ENCODE assay signal across 8 mouse cellular contexts in the genomic region with DNA sequence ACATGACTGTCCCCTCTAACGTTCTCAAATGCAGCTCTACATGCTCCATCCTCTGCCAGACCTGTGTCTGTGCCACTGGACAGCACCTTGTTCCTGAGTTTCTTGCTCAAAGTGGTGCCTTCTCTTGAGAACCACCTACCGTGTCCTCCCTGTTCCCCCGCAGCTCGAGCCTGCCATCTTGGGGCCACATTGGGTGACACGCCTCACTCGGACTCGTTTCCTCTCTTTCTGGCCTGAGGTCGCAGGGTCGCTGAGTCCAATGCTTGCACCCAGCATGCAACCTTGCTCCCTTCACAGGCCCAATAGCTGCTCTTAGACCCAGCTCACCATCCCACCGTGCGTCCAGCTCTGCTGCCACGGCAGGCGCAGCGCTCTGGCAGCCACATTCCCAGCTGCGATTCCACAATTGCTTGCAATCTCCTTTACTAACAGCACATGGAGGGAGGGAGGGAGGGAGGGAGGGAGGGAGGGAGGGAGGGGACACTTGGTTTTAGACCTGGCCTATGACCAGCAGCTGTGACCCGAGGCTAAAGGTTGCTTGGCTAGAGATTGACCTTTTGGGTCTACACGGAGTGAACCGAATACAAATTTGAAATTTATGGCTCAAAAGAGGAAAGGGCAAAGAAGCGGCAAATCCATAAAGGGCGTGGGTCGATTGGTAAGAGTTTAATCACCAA. TPM values are rescaled to one million over a fixed set of nuclear protein-coding genes. Genes with fewer than 3 reads are reported as not detected.
DNase-seq lines count a peak whose midpoint lies in the region; ATAC-seq and TF ChIP-seq lines count a peak whose summit lies in the region.

No protein-coding gene starts in this region.

- peak; percentile 50; the same call in 1 of the 2 replicates for TF ChIP-seq EP300 in ES-Bruce4 (IDR thresholded peaks at IDR 0.05; ENCODE audit: insufficient read depth, low read depth, low read length)

- 0 out of 2 replicates have a peak, but pooled peaks have one; percentile 11 for ATAC-seq in heart, embryonic 15.5 days (replicated peaks; ENCODE audit: insufficient number of reproducible peaks, insufficient read depth, low FRiP score, low read depth)

- 20% methylated on average over 21 of the region's 21 CpGs for WGBS in bone marrow, adult 2 months
- WGBS in heart, embryonic 15.5 days, result 15% methylated on average over 21 of the region's 21 CpGs
- 14% methylated on average over 21 of the region's 21 CpGs for WGBS in lung, adult 2 months

- TF ChIP-seq POLR2A in ES-Bruce4 (IDR thresholded peaks at IDR 0.05; ENCODE audit: insufficient read depth, low read length), result no peak
- TF ChIP-seq POLR2A in bone marrow, adult 2 months (IDR thresholded peaks at IDR 0.05; ENCODE audit: borderline replicate concordance, control insufficient read depth, low read depth, low read length), result no peak
- no peak for TF ChIP-seq POLR2A in embryonic fibroblast, embryonic 13.5 days (IDR thresholded peaks at IDR 0.05; ENCODE audit: low read depth, low read length)
- no peak for TF ChIP-seq POLR2A in lung, adult 2 months (IDR thresholded peaks at IDR 0.05; ENCODE audit: borderline replicate concordance, extremely low read depth, low read depth, low read length)

- peak; percentile 98 for TF ChIP-seq CTCF in ES-Bruce4 (IDR thresholded peaks at IDR 0.05; ENCODE audit: low read depth, low read length)
- TF ChIP-seq CTCF in bone marrow, adult 2 months (IDR thresholded peaks at IDR 0.05; ENCODE audit: control insufficient read depth, insufficient read depth, low read length), result peak; percentile 99
- peak; percentile 98 for TF ChIP-seq CTCF in embryonic fibroblast, embryonic 13.5 days (IDR thresholded peaks at IDR 0.05; ENCODE audit: borderline replicate concordance, insufficient read depth, low read length)
- TF ChIP-seq CTCF in lung, adult 2 months (IDR thresholded peaks at IDR 0.05; ENCODE audit: insufficient read depth, low read length), result peak; percentile 95

- peak; percentile 93 to 94 for DNase-seq in kidney, postnatal 4 days
- DNase-seq in lung, adult 2 months, result peak; percentile 84
- peak; percentile 71 for DNase-seq in ovary, postnatal 10 days (ENCODE audit: low spot score)
- peak; percentile 88 for DNase-seq in thymus, postnatal 25 days

- H3K4me1 ChIP-seq in ES-Bruce4 (ENCODE audit: control insufficient read depth, insufficient read depth, low read length), result peaks cover 16% of the 10 kb centered on the region
- peaks cover 5% of the 10 kb centered on the region for H3K4me1 ChIP-seq in bone marrow, adult 2 months (ENCODE audit: control insufficient read depth, insufficient read depth, low read length)
- H3K4me1 ChIP-seq in embryonic fibroblast, embryonic 13.5 days (ENCODE audit: control insufficient read depth, insufficient read depth, low read length), result peaks cover 5% of the 10 kb centered on the region
- H3K4me1 ChIP-seq in heart, embryonic 15.5 days (replicated peaks), result peaks cover 16% of the 10 kb centered on the region
- H3K4me1 ChIP-seq in lung, adult 2 months (ENCODE audit: control insufficient read depth, insufficient read depth, low read length), result peaks cover 7% of the 10 kb centered on the region

- 0 out of 2 replicates have a peak overlapping the region, but pooled peaks have one; percentile 7 for H3K9ac ChIP-seq in ES-Bruce4 (ENCODE audit: low read depth, poor library complexity, severe bottlenecking)
- no peak overlapping the region for H3K9ac ChIP-seq in heart, embryonic 15.5 days

- peak overlapping the region; percentile 57 for H3K4me3 ChIP-seq in ES-Bruce4 (ENCODE audit: low read depth, low read length)
- peak overlapping the region; percentile 17 for H3K4me3 ChIP-seq in bone marrow, adult 2 months (replicated peaks; ENCODE audit: control insufficient read depth, low read depth, low read length)
- no peak overlapping the region for H3K4me3 ChIP-seq in embryonic fibroblast, embryonic 13.5 days (ENCODE audit: insufficient read depth, low read length)
- no peak overlapping the region for H3K4me3 ChIP-seq in heart, embryonic 15.5 days
- H3K4me3 ChIP-seq in lung, adult 2 months (replicated peaks; ENCODE audit: extremely low read depth, low read depth, low read length), result no peak overlapping the region

- no peaks in the 10 kb centered on the region for H3K27me3 ChIP-seq in ES-Bruce4 (ENCODE audit: control insufficient read depth, insufficient read depth, low read length, poor library complexity, severe bottlenecking)
- H3K27me3 ChIP-seq in heart, embryonic 15.5 days, result no peaks in the 10 kb centered on the region

- H3K9me3 ChIP-seq in ES-Bruce4 (replicated peaks; ENCODE audit: control insufficient read depth, insufficient read depth, low read length, poor library complexity, severe bottlenecking), result no peaks in the 10 kb centered on the region
- H3K9me3 ChIP-seq in heart, embryonic 15.5 days (replicated peaks), result no peaks in the 10 kb centered on the region

- no peak overlapping the region for H3K27ac ChIP-seq in ES-Bruce4 (ENCODE audit: insufficient read depth, low read length)
- no peak overlapping the region for H3K27ac ChIP-seq in bone marrow, adult 2 months (ENCODE audit: control insufficient read depth, insufficient read depth, low read depth, low read length, poor library complexity)
- H3K27ac ChIP-seq in embryonic fibroblast, embryonic 13.5 days (ENCODE audit: insufficient read depth, low read length), result no peak overlapping the region
- H3K27ac ChIP-seq in heart, embryonic 15.5 days, result no peak overlapping the region

- peak overlapping the region; percentile 51 for H3K4me2 ChIP-seq in heart, embryonic 15.5 days

- peaks cover 13% of the 10 kb centered on the region for H3K36me3 ChIP-seq in ES-Bruce4 (ENCODE audit: control insufficient read depth, insufficient read depth, low read length, poor library complexity, severe bottlenecking)
- peaks cover 10% of the 10 kb centered on the region for H3K36me3 ChIP-seq in heart, embryonic 15.5 days

RNA-seq across cellular contexts. Expression of gene Wdr18, which starts 1.7 kb away (rescaled TPM):
- polyA plus RNA-seq in ES-Bruce4 (2011; ENCODE audit: insufficient read depth, insufficient read length, low read depth, missing spikeins), result 47.6 and 55.3 TPM in 2 replicates
- 26.7 and 43.3 TPM in 2 replicates for polyA plus RNA-seq in bone marrow, adult 2 months (2011; ENCODE audit: insufficient read depth, insufficient read length, low replicate concordance, missing spikeins)
- polyA plus RNA-seq in embryonic fibroblast, embryonic 13.5 days (2011; ENCODE audit: insufficient read length, low read depth, missing spikeins), result 29.2 and 29.3 TPM in 2 replicates
- polyA plus RNA-seq in heart, embryonic 15.5 days (2015; fragmentation: Nextera tagmentation; extraction: Ambion mirVana), result 56.7 and 66.6 TPM in 2 replicates
- polyA plus RNA-seq in lung, adult 2 months (2012; rRNA removed), result 33.5 and 35.5 TPM in 2 replicates

RNA-seq across cellular contexts. Expression of gene Grin3b, which starts 12.2 kb away (rescaled TPM):
- polyA plus RNA-seq in ES-Bruce4 (2011; ENCODE audit: insufficient read depth, insufficient read length, low read depth, missing spikeins), result not detected in 2 replicates
- not detected in 2 replicates for polyA plus RNA-seq in bone marrow, adult 2 months (2011; ENCODE audit: insufficient read depth, insufficient read length, low replicate concordance, missing spikeins)
- polyA plus RNA-seq in embryonic fibroblast, embryonic 13.5 days (2011; ENCODE audit: insufficient read length, low read depth, missing spikeins), result 0.15 and 0.16 TPM in 2 replicates
- 0.24 and 0.28 TPM in 2 replicates for polyA plus RNA-seq in heart, embryonic 15.5 days (2015; fragmentation: Nextera tagmentation; extraction: Ambion mirVana)
- 0.33 TPM in 1 of 2 replicates, not detected in the other for polyA plus RNA-seq in lung, adult 2 months (2012; rRNA removed)

RNA-seq across cellular contexts. Expression of gene Tmem259, which starts 25.9 kb away (rescaled TPM):
- 54.6 and 61.1 TPM in 2 replicates for polyA plus RNA-seq in ES-Bruce4 (2011; ENCODE audit: insufficient read depth, insufficient read length, low read depth, missing spikeins)
- 78.6 and 131 TPM in 2 replicates for polyA plus RNA-seq in bone marrow, adult 2 months (2011; ENCODE audit: insufficient read depth, insufficient read length, low replicate concordance, missing spikeins)
- 73.4 and 78.1 TPM in 2 replicates for polyA plus RNA-seq in embryonic fibroblast, embryonic 13.5 days (2011; ENCODE audit: insufficient read length, low read depth, missing spikeins)
- 16.2 and 19.6 TPM in 2 replicates for polyA plus RNA-seq in heart, embryonic 15.5 days (2015; fragmentation: Nextera tagmentation; extraction: Ambion mirVana)
- 294 and 318 TPM in 2 replicates for polyA plus RNA-seq in lung, adult 2 months (2012; rRNA removed)

RNA-seq across cellular contexts. Expression of gene Cnn2, which starts 30.1 kb away (rescaled TPM):
- 156 and 164 TPM in 2 replicates for polyA plus RNA-seq in ES-Bruce4 (2011; ENCODE audit: insufficient read depth, insufficient read length, low read depth, missing spikeins)
- 41.7 and 92.4 TPM in 2 replicates for polyA plus RNA-seq in bone marrow, adult 2 months (2011; ENCODE audit: insufficient read depth, insufficient read length, low replicate concordance, missing spikeins)
- 642 and 721 TPM in 2 replicates for polyA plus RNA-seq in embryonic fibroblast, embryonic 13.5 days (2011; ENCODE audit: insufficient read length, low read depth, missing spikeins)
- 208 and 243 TPM in 2 replicates for polyA plus RNA-seq in heart, embryonic 15.5 days (2015; fragmentation: Nextera tagmentation; extraction: Ambion mirVana)
- polyA plus RNA-seq in lung, adult 2 months (2012; rRNA removed), result 387 and 395 TPM in 2 replicates

RNA-seq across cellular contexts. Expression of gene Arid3a, which starts 31.4 kb away (rescaled TPM):
- 31.1 and 36.5 TPM in 2 replicates for polyA plus RNA-seq in ES-Bruce4 (2011; ENCODE audit: insufficient read depth, insufficient read length, low read depth, missing spikeins)
- polyA plus RNA-seq in bone marrow, adult 2 months (2011; ENCODE audit: insufficient read depth, insufficient read length, low replicate concordance, missing spikeins), result 12.4 and 27.6 TPM in 2 replicates
- 5.2 and 6.0 TPM in 2 replicates for polyA plus RNA-seq in embryonic fibroblast, embryonic 13.5 days (2011; ENCODE audit: insufficient read length, low read depth, missing spikeins)
- 2.1 and 3.7 TPM in 2 replicates for polyA plus RNA-seq in heart, embryonic 15.5 days (2015; fragmentation: Nextera tagmentation; extraction: Ambion mirVana)
- 7.8 and 8.6 TPM in 2 replicates for polyA plus RNA-seq in lung, adult 2 months (2012; rRNA removed)

Comparison
In these comparisons a context has a peak if more than half of its experiments do, and no peak if none do; other contexts are left out.
1. H3K4me3 ChIP-seq: peak in ES-Bruce4 (single experiment) and bone marrow, adult 2 months (single experiment); none in embryonic fibroblast, embryonic 13.5 days (single experiment), heart, embryonic 15.5 days (single experiment) and lung, adult 2 months (single experiment).
2. Peak in every context shown above with its lines, with median percentiles within 50 percentile points of each other: CTCF ChIP-seq and DNase-seq.